Mouse (Mus musculus) limb, embryonic 11.5 days (tissue): Measurements from ENCODE around the gene Fasn. TPM values are rescaled to one million over a fixed set of nuclear protein-coding genes. Genes with fewer than 3 reads are reported as not detected.
"Not testable (repeated sequence)": the region's sequence is repeated elsewhere in the genome, so short reads cannot be mapped to it uniquely, and the experiment has no call there.

Experiments used
- ATAC-seq: fragments of 200-750 bp; cut with Nextera tagmentation; 2 replicates; pipeline ENCODE4 v1.8.0; 2017; ENCODE audit warnings: low read depth; ENCODE audit not compliant: insufficient number of reproducible peaks, low FRiP score, low TSS enrichment
- DNase-seq: peaks from one replicate; pipeline ENCODE4 v3.0.0-alpha.2; 2015; ENCODE audit warnings: low spot score
- H3K27ac ChIP-seq: fragments of 300-500 bp; sonication (generic); replicated peaks from 2 replicates; pipeline ENCODE4 v1.5.1; 2014; ENCODE audit warnings: low read depth, mild to moderate bottlenecking, low read length
- H3K27me3 ChIP-seq: fragments of 300-500 bp; sonication (generic); 2 replicates; pipeline ENCODE4 v1.6.1; 2014; ENCODE audit warnings: mild to moderate bottlenecking, low read length, mixed read lengths; ENCODE audit not compliant: control insufficient read depth, insufficient read depth
- H3K36me3 ChIP-seq: fragments of 300-500 bp; sonication (generic); 2 replicates; pipeline ENCODE4 v1.6.1; 2014; ENCODE audit warnings: mild to moderate bottlenecking, low read length, moderate library complexity, mixed read lengths; ENCODE audit not compliant: control insufficient read depth, insufficient read depth
- H3K4me1 ChIP-seq: fragments of 300-500 bp; sonication (generic); 2 replicates; pipeline ENCODE4 v1.6.1; 2014; ENCODE audit warnings: low read length, mixed read lengths; ENCODE audit not compliant: control insufficient read depth, insufficient read depth
- H3K4me2 ChIP-seq: fragments of 300-500 bp; sonication (generic); 2 replicates; pipeline ENCODE4 v1.6.1; 2014; ENCODE audit warnings: low read depth, mild to moderate bottlenecking, moderate library complexity; ENCODE audit not compliant: severe bottlenecking
- H3K4me3 ChIP-seq: fragments of 300-500 bp; sonication (generic); 2 replicates; pipeline ENCODE4 v1.5.1; 2014; ENCODE audit warnings: low read depth, low read length
- H3K9ac ChIP-seq: fragments of 300-500 bp; sonication (generic); 2 replicates; pipeline ENCODE4 v1.6.1; 2014; ENCODE audit warnings: mild to moderate bottlenecking, low read length
- H3K9me3 ChIP-seq: fragments of 300-500 bp; sonication (generic); 2 replicates; pipeline ENCODE4 v1.6.1; 2016; ENCODE audit warnings: low read length; ENCODE audit not compliant: control insufficient read depth
- WGBS: fragments of 180-500 bp; shearing (Covaris S2); extraction: QIAGEN DNeasy Blood & Tissue Kit; methylation state at CpG from one replicate; pipeline ENCODE4 v1.1.7; 2014; 5-methylcytosine and 5-hydroxymethylcytosine counted together
- polyA plus RNA-seq: library from polyadenylated mRNA; unstranded; fragments of >200 nt; fragmentation: Nextera tagmentation; extraction: Ambion mirVana; gene quantifications from 2 replicates; pipeline ENCODE4 v1.2.1, GENCODE M21; 2014

Gene Fasn
- polyA plus RNA-seq, 1 experiment from 2014 or later, result 87.3 TPM

DNA sequence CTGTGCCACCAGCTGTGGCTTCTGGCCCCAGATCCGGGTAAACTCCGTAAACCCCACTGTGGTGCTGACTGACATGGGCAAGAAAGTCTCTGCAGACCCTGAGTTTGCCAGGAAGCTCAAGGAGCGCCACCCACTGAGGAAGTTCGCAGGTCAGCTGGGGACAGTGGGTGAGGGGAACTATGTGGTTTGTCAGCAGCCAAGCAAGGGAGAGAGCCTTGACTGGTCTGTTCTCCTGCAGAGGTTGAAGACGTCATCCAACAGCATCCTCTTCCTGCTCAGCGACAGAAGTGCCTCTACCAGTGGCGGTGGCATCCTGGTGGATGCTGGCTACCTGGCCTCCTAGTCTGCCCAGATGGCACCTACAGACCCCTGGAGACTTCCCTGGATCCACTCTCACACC, 57.3 kb downstream of the Fasn start:
- not testable (repeated sequence) for H3K36me3 ChIP-seq, H3K4me2 ChIP-seq, H3K4me1 ChIP-seq, DNase-seq, ATAC-seq, H3K9ac ChIP-seq, H3K4me3 ChIP-seq, H3K9me3 ChIP-seq, H3K27ac ChIP-seq, H3K27me3 ChIP-seq
- WGBS, result 76% methylated on average over 3 of the region's 7 CpGs

DNA sequence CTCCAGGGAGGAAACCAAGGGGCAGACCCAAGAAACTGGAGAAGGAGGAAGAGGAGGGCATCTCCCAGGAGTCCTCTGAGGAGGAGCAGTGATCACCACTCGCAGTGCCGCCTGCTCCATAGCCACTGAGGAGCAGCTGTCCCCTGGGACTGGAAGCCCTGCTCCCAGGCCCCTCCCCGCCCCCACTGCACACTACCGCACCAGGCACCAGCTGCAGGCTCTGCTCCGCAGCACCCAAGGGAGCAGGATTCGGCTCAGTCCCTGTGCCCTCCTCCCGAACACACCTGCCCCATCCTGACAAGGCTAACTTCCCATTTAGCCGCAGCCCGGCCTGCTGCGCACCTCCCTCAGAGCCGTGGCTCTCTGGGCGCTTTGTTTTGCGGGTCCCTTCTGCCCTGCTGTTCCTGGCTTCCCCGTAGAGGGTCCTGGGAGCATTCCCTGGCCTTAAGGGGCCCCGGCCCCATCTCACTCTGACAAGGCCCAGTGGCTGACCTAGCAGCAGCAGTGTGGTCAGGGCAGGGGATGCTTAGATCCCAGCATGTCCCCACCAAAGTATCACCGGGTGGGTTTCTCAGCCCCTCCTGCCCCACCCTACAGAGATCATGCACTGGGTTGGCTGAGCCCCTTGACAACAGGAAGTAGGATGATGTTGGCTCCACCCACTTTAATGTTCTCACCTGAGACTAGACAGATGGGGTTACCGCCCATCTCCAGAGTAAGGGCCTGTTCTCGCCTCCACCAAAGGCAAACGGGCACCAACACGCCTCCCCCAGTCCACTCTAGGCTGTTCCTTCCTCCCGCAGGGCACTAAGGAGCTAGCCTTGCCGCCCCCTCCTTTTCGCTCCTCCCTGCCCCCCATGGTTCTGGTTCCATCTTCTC, 61.0 kb downstream of the Fasn start:
- H3K4me1 ChIP-seq, H3K27ac ChIP-seq, H3K36me3 ChIP-seq, H3K4me3 ChIP-seq, DNase-seq, H3K27me3 ChIP-seq, H3K9ac ChIP-seq, H3K9me3 ChIP-seq, ATAC-seq, H3K4me2 ChIP-seq: not testable (repeated sequence)
- WGBS, result 0% methylated on average over 3 of the region's 23 CpGs

DNA sequence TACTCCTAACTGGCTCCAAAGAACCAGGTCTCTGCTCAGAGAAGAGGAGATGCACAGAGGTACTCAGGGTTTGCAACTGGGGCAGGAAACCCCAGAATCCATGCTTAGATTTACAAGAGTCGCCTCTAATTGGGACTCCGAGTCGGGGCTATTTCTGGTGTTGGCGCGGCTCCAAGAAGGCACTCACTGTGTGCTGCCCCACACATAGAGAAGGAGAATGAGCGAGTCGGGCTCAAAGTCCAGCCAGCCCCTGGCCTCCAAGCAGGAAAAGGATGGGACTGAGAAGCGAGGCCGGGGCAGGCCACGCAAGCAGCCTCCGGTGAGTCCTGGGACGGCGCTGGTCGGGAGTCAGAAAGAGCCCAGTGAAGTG, 61.7 kb downstream of the Fasn start, which contains the start of gene Hmga1b:
TSS of gene Hmga1b (plus strand) at position 123 of the 370 bp plus-strand sequence.
- not testable (repeated sequence) for DNase-seq, H3K4me1 ChIP-seq, ATAC-seq, H3K9me3 ChIP-seq, H3K36me3 ChIP-seq, H3K9ac ChIP-seq, H3K4me3 ChIP-seq, H3K27ac ChIP-seq, H3K27me3 ChIP-seq, H3K4me2 ChIP-seq
- 23% methylated on average over 13 of the region's 14 CpGs for WGBS

DNA sequence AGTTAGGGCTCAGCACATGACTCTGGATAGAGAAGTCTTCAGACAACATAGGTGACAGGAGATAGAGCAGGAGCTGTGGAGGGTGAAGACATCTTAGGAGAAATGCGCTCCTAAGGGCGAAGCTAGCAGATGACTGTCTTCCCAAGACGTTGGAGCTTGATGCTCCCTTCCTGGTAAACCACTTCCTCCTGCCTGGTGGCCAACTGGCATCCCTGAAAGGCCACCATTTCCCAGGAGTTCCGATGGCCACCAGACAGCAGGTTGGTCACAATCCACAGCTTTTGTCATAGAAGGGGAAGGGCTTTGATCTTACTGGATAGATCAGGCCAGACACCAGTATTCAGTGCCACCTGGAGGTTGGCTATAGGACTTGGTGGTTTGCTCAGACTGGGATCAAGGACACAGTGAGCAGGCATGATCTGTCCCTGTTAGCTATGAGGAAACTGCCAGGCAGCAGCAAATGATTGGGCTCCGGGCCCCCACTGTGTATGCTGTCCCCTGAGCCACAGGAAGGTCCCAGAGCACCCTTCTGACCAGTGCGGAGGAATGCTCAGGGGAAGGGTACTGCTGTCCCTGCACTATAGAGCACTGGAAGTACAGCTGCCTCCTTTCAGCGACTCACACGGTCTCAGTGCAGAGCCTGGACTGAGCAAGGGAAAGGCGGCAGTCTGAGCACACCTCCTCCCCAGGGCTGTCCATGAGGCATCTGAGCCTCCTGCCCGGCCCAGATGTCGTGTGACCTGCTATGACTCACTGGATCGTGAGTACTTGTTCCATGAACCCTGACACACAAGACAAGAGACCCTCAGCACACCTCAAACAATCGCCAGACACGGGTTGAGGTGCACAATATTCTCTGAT, 62.3 kb downstream of the Fasn start:
- no peak overlapping the region for H3K9ac ChIP-seq
- no peak overlapping the region for H3K4me2 ChIP-seq
- H3K4me3 ChIP-seq, result no peak overlapping the region
- H3K36me3 ChIP-seq, result no peaks in the 10 kb centered on the region
- peaks cover 8% of the 10 kb centered on the region; the same call in 1 of the 2 replicates for H3K9me3 ChIP-seq
- H3K27ac ChIP-seq, result no peak overlapping the region
- 75% methylated on average over 14 of the region's 14 CpGs for WGBS
- peaks cover 10% of the 10 kb centered on the region for H3K27me3 ChIP-seq
- ATAC-seq (no peak), DNase-seq (no peak)
- H3K4me1 ChIP-seq, result no peaks in the 10 kb centered on the region

DNA sequence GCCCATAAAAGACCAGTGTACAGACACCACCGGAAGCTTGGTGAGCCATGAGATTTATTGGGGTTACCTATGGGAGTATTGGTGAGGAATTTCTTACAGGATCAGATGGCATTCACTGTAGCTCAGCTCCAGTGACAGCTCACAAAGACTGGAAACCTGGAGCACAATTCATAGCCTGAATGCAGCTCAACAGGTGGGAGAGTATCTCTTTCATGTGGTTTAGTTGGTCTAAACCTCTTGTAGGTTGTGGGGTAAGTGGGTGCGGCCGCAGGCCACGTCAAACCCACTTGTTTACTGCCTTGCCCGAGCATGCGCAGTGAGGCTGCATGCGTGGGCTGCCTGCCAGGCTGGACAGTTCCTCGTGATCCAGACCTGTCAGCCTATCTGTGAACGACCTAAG, 64.1 kb downstream of the Fasn start:
- Histone ChIP-seq H3K4me2 (no peak overlapping the region), H3K4me3 (no peak overlapping the region), H3K36me3 (no peaks in the 10 kb centered on the region), H3K9me3 (peaks cover 8% of the 10 kb centered on the region; the same call in 1 of the 2 replicates), H3K27ac (no peak overlapping the region), H3K4me1 (no peaks in the 10 kb centered on the region), H3K27me3 (peaks cover 10% of the 10 kb centered on the region), H3K9ac (no peak overlapping the region)
- WGBS, result 91% methylated on average over 9 of the region's 9 CpGs
- ATAC-seq, result no peak
- no peak for DNase-seq

Other genes starting within 250 kb of the Fasn start
- gene Arhgdia, start 242.9 kb downstream of the Fasn start, polyA plus RNA-seq, result 593 and 597 TPM in 2 replicates
- gene Alyref, start 226.2 kb downstream of the Fasn start, polyA plus RNA-seq, result 810 and 850 TPM in 2 replicates
- gene Anapc11, start 226.1 kb downstream of the Fasn start, polyA plus RNA-seq, result 214 and 223 TPM in 2 replicates
- gene Npb, start 216.1 kb downstream of the Fasn start, polyA plus RNA-seq, result 1.4 TPM in 1 of 2 replicates, not detected in the other
- gene Pcyt2, start 206.6 kb downstream of the Fasn start, polyA plus RNA-seq, result 105 and 111 TPM in 2 replicates
- 24.6 TPM in 2 replicates for gene Sirt7, start 199.3 kb downstream of the Fasn start, polyA plus RNA-seq
- gene Mafg, start 190.9 kb downstream of the Fasn start, polyA plus RNA-seq, result 22.6 and 24.2 TPM in 2 replicates
- gene Pycr1, start 180.8 kb downstream of the Fasn start, polyA plus RNA-seq, result 33.3 and 34.2 TPM in 2 replicates
- not detected in 2 replicates for gene Myadml2, start 176.4 kb downstream of the Fasn start, polyA plus RNA-seq
- gene Notum, start 163.4 kb downstream of the Fasn start, polyA plus RNA-seq, result 6.6 and 7.5 TPM in 2 replicates
- 122 and 128 TPM in 2 replicates for gene Aspscr1, start 151.6 kb downstream of the Fasn start, polyA plus RNA-seq
- gene Cenpx, start 110.8 kb downstream of the Fasn start, polyA plus RNA-seq, result 126 and 127 TPM in 2 replicates
- 44.3 and 47.8 TPM in 2 replicates for gene Lrrc45, start 110.6 kb downstream of the Fasn start, polyA plus RNA-seq
- 7.4 and 12.8 TPM in 2 replicates for gene Rac3, start 103.1 kb downstream of the Fasn start, polyA plus RNA-seq
- gene Dcxr, start 97.3 kb downstream of the Fasn start, polyA plus RNA-seq, result 12.4 and 16.5 TPM in 2 replicates
- 6.7 and 7.4 TPM in 2 replicates for gene Cbr2, start 92.4 kb downstream of the Fasn start, polyA plus RNA-seq
- 11.2 and 13.4 TPM in 2 replicates for gene Hmga1b, start 61.8 kb downstream of the Fasn start, polyA plus RNA-seq
- gene Rfng, start 40.3 kb downstream of the Fasn start, polyA plus RNA-seq, result 23.7 and 29.5 TPM in 2 replicates
- gene Gps1, start 40.3 kb downstream of the Fasn start, polyA plus RNA-seq, result 266 and 275 TPM in 2 replicates
- 87.4 and 95.9 TPM in 2 replicates for gene Dus1l, start 28.1 kb downstream of the Fasn start, polyA plus RNA-seq
- 5.0 and 5.1 TPM in 2 replicates for gene Ccdc57, start 108.3 kb upstream of the Fasn start, polyA plus RNA-seq
- 48.2 and 58.1 TPM in 2 replicates for gene Slc16a3, start 123.9 kb upstream of the Fasn start, polyA plus RNA-seq
- gene Csnk1d, start 166.8 kb upstream of the Fasn start, polyA plus RNA-seq, result 67.1 and 84.5 TPM in 2 replicates
- gene Cd7, start 214.9 kb upstream of the Fasn start, polyA plus RNA-seq, result 0.47 TPM in 1 of 2 replicates, not detected in the other
- not detected in 2 replicates for gene Sectm1b, start 239.0 kb upstream of the Fasn start, polyA plus RNA-seq